Mouse (Mus musculus) liver, postnatal 0 days (tissue): ENCODE measurements at regions not wholly inside any gene's neighbourhood (a gene's known extent, or its start where the extent isn't known, plus 50 kb on each side); places are given as distances from the start of the nearest gene placed in this dataset.

Experiments used
- CTCF ChIP-seq: sonication (generic); IDR thresholded peaks from 2 replicates; pipeline ENCODE4 v1.5.1; 2016; ENCODE audit warnings: antibody characterized with exemption, low read depth
- EP300 ChIP-seq: IDR thresholded peaks from 2 replicates; pipeline ENCODE4 v1.6.1; 2016; ENCODE audit warnings: antibody characterized with exemption, low read depth, mild to moderate bottlenecking

GRCm38 (mm10) chr2:17918861-17919648 is 77.7 kb downstream of the H2al2a start:
- TF ChIP-seq CTCF = no peak
- no peak for TF ChIP-seq EP300
